Mouse (Mus musculus) liver, postnatal 0 days (tissue): ENCODE data around the gene Sav1. TPM values are rescaled to one million over a fixed set of nuclear protein-coding genes. Genes with fewer than 3 reads are reported as not detected.

Experiments
- ATAC-seq: fragments of 200-750 bp; cut with Nextera tagmentation; 2 replicates; pipeline ENCODE4 v1.8.0; 2017; ENCODE audit warnings: mild to moderate bottlenecking, moderate library complexity
- DNase-seq: peaks from one replicate; pipeline ENCODE4 v3.0.0-alpha.2; 2016
- H3K27ac ChIP-seq: fragments of 300-500 bp; sonication (generic); 2 replicates; pipeline ENCODE4 v1.5.1; 2014; ENCODE audit warnings: antibody characterized with exemption, moderate library complexity, mild to moderate bottlenecking, low read depth
- H3K27me3 ChIP-seq: fragments of 300-500 bp; sonication (generic); 2 replicates; pipeline ENCODE4 v1.6.1; 2014; ENCODE audit warnings: low read length, control low read depth, mixed read lengths; ENCODE audit not compliant: insufficient read depth
- H3K36me3 ChIP-seq: fragments of 300-500 bp; sonication (generic); replicated peaks from 2 replicates; pipeline ENCODE4 v1.6.1; 2014; ENCODE audit warnings: mild to moderate bottlenecking, control low read depth, low read length, moderate library complexity, mixed read lengths; ENCODE audit not compliant: insufficient read depth
- H3K4me1 ChIP-seq: fragments of 300-500 bp; sonication (generic); 2 replicates; pipeline ENCODE4 v1.6.1; 2014; ENCODE audit warnings: antibody characterized with exemption, mild to moderate bottlenecking, control low read depth; ENCODE audit not compliant: insufficient read depth
- H3K4me2 ChIP-seq: fragments of 300-500 bp; sonication (generic); 2 replicates; pipeline ENCODE4 v1.6.1; 2014; ENCODE audit warnings: low read depth, mild to moderate bottlenecking, low read length, moderate library complexity, mixed read lengths
- H3K4me3 ChIP-seq: fragments of 300-500 bp; sonication (generic); 2 replicates; pipeline ENCODE4 v1.5.1; 2014; ENCODE audit warnings: low read depth, low read length
- H3K9ac ChIP-seq: fragments of 300-500 bp; sonication (generic); replicated peaks from 2 replicates; pipeline ENCODE4 v1.6.1; 2014; ENCODE audit warnings: mild to moderate bottlenecking, moderate library complexity
- H3K9me3 ChIP-seq: fragments of 300-500 bp; sonication (generic); 2 replicates; pipeline ENCODE4 v1.6.1; 2016; ENCODE audit warnings: mild to moderate bottlenecking, control low read depth, low read length, mixed read lengths
- CTCF ChIP-seq: sonication (generic); IDR thresholded peaks from 2 replicates; pipeline ENCODE4 v1.5.1; 2016; ENCODE audit warnings: antibody characterized with exemption, low read depth
- EP300 ChIP-seq: IDR thresholded peaks from 2 replicates; pipeline ENCODE4 v1.6.1; 2016; ENCODE audit warnings: antibody characterized with exemption, low read depth, mild to moderate bottlenecking
- WGBS: fragments of 180-500 bp; shearing (Covaris S2); extraction: QIAGEN DNeasy Blood & Tissue Kit; methylation state at CpG from one replicate; pipeline ENCODE4 v1.1.7; 2014; ENCODE audit not compliant: insufficient replicate concordance; 5-methylcytosine and 5-hydroxymethylcytosine counted together
- polyA plus RNA-seq: library from polyadenylated mRNA; unstranded; fragments of >200 nt; fragmentation: Nextera tagmentation; extraction: Ambion mirVana; gene quantifications from 2 replicates; pipeline ENCODE4 v1.2.1, GENCODE M21; 2015

Gene Sav1
- polyA plus RNA-seq, 1 experiment from 2014 or later: 3.6 TPM

DNA sequence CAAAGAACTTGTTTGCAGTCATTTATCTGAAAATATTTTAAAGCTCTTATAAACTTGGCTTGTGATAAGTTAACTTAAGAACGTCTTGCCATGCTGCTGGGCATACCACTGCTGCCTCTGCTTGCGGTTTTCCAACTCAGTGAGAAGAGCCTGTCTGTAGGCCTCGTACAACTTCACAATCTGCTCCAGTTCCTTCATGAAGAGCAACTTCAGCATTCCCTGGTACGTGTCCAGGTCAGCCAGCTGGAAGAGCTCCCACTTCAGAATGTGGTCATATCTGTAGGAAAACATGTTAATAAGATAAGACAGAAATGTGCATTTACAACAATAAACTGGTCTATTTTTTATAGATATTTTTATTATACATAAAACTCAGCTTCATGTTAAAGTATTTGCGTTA is 20.7 kb downstream of the Sav1 start:
- ATAC-seq: no peak
- no peak; the same call in 1 of the 2 replicates for TF ChIP-seq EP300
- TF ChIP-seq CTCF: no peak
- no peak for DNase-seq
- Histone ChIP-seq H3K4me3 (no peak overlapping the region), H3K36me3 (peaks cover 72% of the 10 kb centered on the region), H3K4me2 (no peak overlapping the region), H3K9ac (no peak overlapping the region), H3K9me3 (no peaks in the 10 kb centered on the region), H3K27ac (peak overlapping the region; percentile 4; the same call in 1 of the 2 replicates), H3K27me3 (no peaks in the 10 kb centered on the region), H3K4me1 (0 out of 2 replicates have a peak, but pooled peaks cover 2% of the 10 kb centered on the region)
- 51% methylated on average over 5 of the region's 5 CpGs for WGBS

- H3K4me3 ChIP-seq: no peak overlapping the region
These were observed 21.2 kb downstream of the Sav1 start for GRCm38 (mm10) chr12:69965644-69966043.

GRCm38 (mm10) chr12:69963141-69963540 is 23.7 kb downstream of the Sav1 start:
- H3K4me2 ChIP-seq: no peak overlapping the region
- H3K9ac ChIP-seq: no peak overlapping the region
- H3K27me3 ChIP-seq: no peaks in the 10 kb centered on the region
- DNase-seq (no peak), ATAC-seq (no peak)
- no peaks in the 10 kb centered on the region for H3K9me3 ChIP-seq
- no peak overlapping the region for H3K27ac ChIP-seq
- 0 out of 2 replicates have a peak, but pooled peaks cover 2% of the 10 kb centered on the region for H3K4me1 ChIP-seq
- peaks cover 57% of the 10 kb centered on the region for H3K36me3 ChIP-seq
- no peak for TF ChIP-seq CTCF
- no peak for TF ChIP-seq EP300
- H3K4me3 ChIP-seq: no peak overlapping the region
- 85% methylated on average over 6 of the region's 6 CpGs for WGBS

More at GRCm38 (mm10) chr12:69965644-69966043, 21.2 kb downstream of the Sav1 start:
- H3K27me3 ChIP-seq: no peaks in the 10 kb centered on the region
- H3K9ac ChIP-seq: no peak overlapping the region
- ATAC-seq (no peak), DNase-seq (no peak)
- 49% methylated on average over 3 of the region's 3 CpGs for WGBS
- 0 out of 2 replicates have a peak, but pooled peaks cover 2% of the 10 kb centered on the region for H3K4me1 ChIP-seq
- peaks cover 71% of the 10 kb centered on the region for H3K36me3 ChIP-seq
- no peak overlapping the region for H3K4me2 ChIP-seq
- no peaks in the 10 kb centered on the region for H3K9me3 ChIP-seq
- no peak overlapping the region for H3K27ac ChIP-seq
- TF ChIP-seq CTCF (no peak), EP300 (peak; percentile 72)

DNA sequence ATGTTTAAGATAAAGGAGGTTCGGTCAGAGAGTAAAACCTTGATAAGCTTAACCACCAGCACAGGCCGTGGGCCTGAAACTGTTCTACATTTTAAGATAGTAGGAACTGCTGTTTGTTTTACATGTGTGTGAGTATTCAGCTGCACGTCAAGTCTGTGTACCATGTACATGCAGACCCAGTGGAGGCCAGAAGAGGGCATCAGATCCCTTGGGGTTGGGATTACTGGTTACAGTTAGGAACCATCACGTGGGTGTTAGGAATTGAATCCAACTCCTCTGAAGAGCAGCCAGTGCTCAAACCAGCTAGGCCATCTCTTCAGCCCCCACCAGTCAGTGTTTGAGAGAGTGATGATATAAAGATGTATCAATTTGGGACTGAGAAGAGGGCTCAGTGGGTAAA is 24.3 kb downstream of the Sav1 start:
- no peaks in the 10 kb centered on the region for H3K9me3 ChIP-seq
- ATAC-seq: peak; percentile 76
- peak; percentile 64 for DNase-seq
- no peaks in the 10 kb centered on the region for H3K27me3 ChIP-seq
- H3K4me3 ChIP-seq: no peak overlapping the region
- no peak overlapping the region for H3K27ac ChIP-seq
- no peaks in the 10 kb centered on the region for H3K4me1 ChIP-seq
- TF ChIP-seq CTCF: peak; percentile 84
- no peak for TF ChIP-seq EP300
- peaks cover 50% of the 10 kb centered on the region for H3K36me3 ChIP-seq
- WGBS: 41% methylated on average over 4 of the region's 4 CpGs
- no peak overlapping the region for H3K4me2 ChIP-seq
- H3K9ac ChIP-seq: no peak overlapping the region

DNA sequence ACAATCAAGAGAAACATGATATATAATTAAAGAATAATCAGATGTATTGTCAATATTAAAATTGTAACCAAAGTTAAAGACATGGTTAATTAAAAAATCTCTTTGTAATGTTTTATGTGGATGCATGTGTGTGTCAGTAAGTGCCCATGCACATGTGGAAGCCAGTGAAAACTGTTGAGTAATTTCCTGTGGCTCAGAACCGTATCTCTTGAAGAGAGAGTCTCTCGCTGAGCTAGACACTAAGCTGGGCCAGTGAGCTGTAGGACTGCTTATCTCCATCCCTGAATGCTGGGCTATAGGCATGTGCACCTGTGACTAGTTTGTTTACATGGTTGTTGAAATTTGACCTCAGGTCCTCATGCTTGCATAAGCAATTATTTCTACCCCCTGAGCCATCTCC is 29.4 kb downstream of the Sav1 start:
- Histone ChIP-seq H3K4me2 (no peak overlapping the region), H3K4me1 (no peaks in the 10 kb centered on the region), H3K27ac (no peak overlapping the region), H3K36me3 (peaks cover 18% of the 10 kb centered on the region), H3K9ac (no peak overlapping the region), H3K9me3 (no peaks in the 10 kb centered on the region), H3K4me3 (no peak overlapping the region), H3K27me3 (no peaks in the 10 kb centered on the region)
- 43% methylated on average over 2 of the region's 2 CpGs for WGBS
- DNase-seq (no peak), ATAC-seq (peak; percentile 72)
- TF ChIP-seq EP300 (no peak), CTCF (no peak)

DNA sequence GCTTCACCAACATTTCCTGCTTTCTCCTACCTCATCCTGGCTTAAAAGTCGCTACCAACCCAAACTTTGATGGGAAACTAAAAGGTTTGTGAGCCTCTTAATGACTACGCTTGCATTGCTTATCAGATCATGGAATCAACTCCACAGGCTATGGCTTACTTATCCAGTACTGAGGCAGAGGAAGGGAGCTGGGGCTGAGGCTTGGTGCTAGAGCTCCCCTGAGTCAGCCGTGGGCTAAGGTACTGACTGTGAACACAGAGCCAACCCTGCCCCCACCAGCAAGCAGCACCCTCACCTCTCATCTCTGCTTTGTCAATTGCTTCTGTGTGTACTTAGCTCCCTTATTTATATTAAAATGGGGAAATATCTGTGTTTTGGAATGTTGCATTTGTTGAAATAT is 39.3 kb downstream of the Sav1 start:
- no peak overlapping the region for H3K9ac ChIP-seq
- 56% methylated on average over 3 of the region's 3 CpGs for WGBS
- no peak for ATAC-seq
- H3K27ac ChIP-seq: no peak overlapping the region
- H3K4me1 ChIP-seq: peaks cover 8% of the 10 kb centered on the region; the same call in 1 of the 2 replicates
- no peak overlapping the region for H3K4me2 ChIP-seq
- no peaks in the 10 kb centered on the region for H3K36me3 ChIP-seq
- H3K4me3 ChIP-seq: no peak overlapping the region
- TF ChIP-seq CTCF: no peak
- no peak for TF ChIP-seq EP300
- DNase-seq: no peak
- no peaks in the 10 kb centered on the region for H3K9me3 ChIP-seq
- H3K27me3 ChIP-seq: no peaks in the 10 kb centered on the region

GRCm38 (mm10) chr12:69945861-69946260 is 40.9 kb downstream of the Sav1 start:
- Histone ChIP-seq H3K4me1 (peaks cover 11% of the 10 kb centered on the region; the same call in 1 of the 2 replicates), H3K36me3 (no peaks in the 10 kb centered on the region), H3K4me2 (no peak overlapping the region), H3K4me3 (no peak overlapping the region), H3K9ac (no peak overlapping the region), H3K9me3 (no peaks in the 10 kb centered on the region), H3K27ac (no peak overlapping the region), H3K27me3 (no peaks in the 10 kb centered on the region)
- ATAC-seq (peak; percentile 86), DNase-seq (no peak)
- TF ChIP-seq CTCF (no peak), EP300 (no peak)
- 77% methylated on average over 5 of the region's 5 CpGs for WGBS
